Mouse (Mus musculus) midbrain, postnatal 0 days (tissue): ENCODE measurements around the gene AU040320. TPM values are rescaled to one million over a fixed set of nuclear protein-coding genes. Genes with fewer than 3 reads are reported as not detected.

Experiments used
- ATAC-seq: fragments of 200-750 bp; cut with Nextera tagmentation; 2 replicates; pipeline ENCODE4 v1.8.0; 2017; ENCODE audit warnings: moderate number of reproducible peaks, mild to moderate bottlenecking, moderate TSS enrichment, moderate library complexity; ENCODE audit not compliant: low FRiP score
- DNase-seq: peaks from one replicate; pipeline ENCODE4 v3.0.0-alpha.2; 2015; ENCODE audit warnings: low spot score
- H3K27ac ChIP-seq: fragments of 300-500 bp; sonication (generic); 2 replicates; pipeline ENCODE4 v1.5.1; 2014; ENCODE audit warnings: low read depth, mild to moderate bottlenecking, low read length, mixed read lengths
- H3K27me3 ChIP-seq: fragments of 300-500 bp; sonication (generic); 2 replicates; pipeline ENCODE4 v1.6.1; 2014; ENCODE audit warnings: low read length, control low read depth, mixed read lengths; ENCODE audit not compliant: insufficient read depth
- H3K36me3 ChIP-seq: fragments of 300-500 bp; sonication (generic); 2 replicates; pipeline ENCODE4 v1.6.1; 2014; ENCODE audit warnings: low read length, control low read depth, mixed read lengths; ENCODE audit not compliant: insufficient read depth
- H3K4me1 ChIP-seq: fragments of 300-500 bp; sonication (generic); 2 replicates; pipeline ENCODE4 v1.6.1; 2014; ENCODE audit warnings: mild to moderate bottlenecking, control low read depth, antibody characterized with exemption, low read length, mixed read lengths; ENCODE audit not compliant: insufficient read depth
- H3K4me2 ChIP-seq: fragments of 300-500 bp; sonication (generic); 2 replicates; pipeline ENCODE4 v1.6.1; 2014; ENCODE audit warnings: low read depth, mild to moderate bottlenecking, low read length, mixed read lengths; ENCODE audit not compliant: poor library complexity, severe bottlenecking
- H3K4me3 ChIP-seq: fragments of 300-500 bp; sonication (generic); 2 replicates; pipeline ENCODE4 v1.5.1; 2014; ENCODE audit warnings: low read depth, mild to moderate bottlenecking, low read length, moderate library complexity
- H3K9ac ChIP-seq: fragments of 300-500 bp; sonication (generic); replicated peaks from 2 replicates; pipeline ENCODE4 v1.6.1; 2014; ENCODE audit warnings: mild to moderate bottlenecking, low read length, moderate library complexity, mixed read lengths; ENCODE audit not compliant: poor library complexity, severe bottlenecking
- H3K9me3 ChIP-seq: fragments of 300-500 bp; sonication (generic); 2 replicates; pipeline ENCODE4 v1.6.1; 2016; ENCODE audit warnings: low read length, control low read depth
- CTCF ChIP-seq: IDR thresholded peaks from 2 replicates; pipeline ENCODE4 v1.5.1; 2016; ENCODE audit warnings: antibody characterized with exemption, mild to moderate bottlenecking
- WGBS: fragments of 180-500 bp; shearing (Covaris S2); extraction: QIAGEN DNeasy Blood & Tissue Kit; methylation state at CpG from one replicate; pipeline ENCODE4 v1.1.7; 2014; 5-methylcytosine and 5-hydroxymethylcytosine counted together
- polyA plus RNA-seq: library from polyadenylated mRNA; unstranded; fragments of >200 nt; fragmentation: Nextera tagmentation; extraction: Ambion mirVana; gene quantifications from 2 replicates; pipeline ENCODE4 v1.2.1, GENCODE M21; 2015
- total RNA-seq: library from RNA; depleted of rRNA; stranded (reverse); fragments of >200 nt; gene quantifications from 2 replicates; pipeline ENCODE4 v1.2.3, GENCODE M21; 2014

AU040320 gene
- total and polyA plus RNA-seq, 2 experiments from 2014 or later, result 35.5 to 40.1 TPM

DNA sequence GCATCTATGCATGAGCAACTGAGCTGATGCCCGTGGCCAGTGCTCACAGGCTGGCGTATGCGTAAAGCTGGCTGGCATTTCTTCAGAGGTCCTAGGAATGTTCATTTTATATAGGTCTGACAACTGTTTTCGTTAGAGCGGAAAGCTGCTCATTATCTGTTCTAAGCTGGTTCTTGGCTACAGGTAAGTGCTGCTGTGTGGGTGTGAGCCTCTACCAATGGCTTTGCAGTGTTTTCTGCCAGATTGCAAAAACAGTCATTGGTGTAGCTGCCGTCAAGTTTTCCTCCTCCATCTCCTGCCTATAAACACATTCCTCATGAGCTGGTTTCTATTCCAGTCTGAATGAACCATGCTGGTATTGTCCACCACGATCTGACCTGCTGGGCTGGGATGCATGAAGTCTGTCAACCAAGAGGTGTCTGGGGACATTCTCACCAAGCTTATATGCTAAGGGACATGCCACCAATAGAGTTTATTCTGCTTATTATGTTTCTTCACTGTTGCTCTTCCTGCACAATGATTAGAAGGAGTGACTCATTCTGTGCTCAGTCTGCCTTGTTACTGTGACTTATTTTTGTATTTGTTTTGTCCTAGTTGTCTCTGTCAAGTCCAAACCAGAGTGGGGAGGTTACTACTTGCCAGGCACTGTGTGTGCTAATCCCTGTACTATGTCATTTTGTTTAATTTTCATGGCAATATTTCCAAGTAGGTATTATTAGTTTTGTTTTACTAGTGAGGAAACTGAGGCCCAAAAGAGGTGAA, 39.2 kb downstream of the AU040320 start:
- WGBS, result 92% methylated on average over 7 of the region's 7 CpGs

DNA sequence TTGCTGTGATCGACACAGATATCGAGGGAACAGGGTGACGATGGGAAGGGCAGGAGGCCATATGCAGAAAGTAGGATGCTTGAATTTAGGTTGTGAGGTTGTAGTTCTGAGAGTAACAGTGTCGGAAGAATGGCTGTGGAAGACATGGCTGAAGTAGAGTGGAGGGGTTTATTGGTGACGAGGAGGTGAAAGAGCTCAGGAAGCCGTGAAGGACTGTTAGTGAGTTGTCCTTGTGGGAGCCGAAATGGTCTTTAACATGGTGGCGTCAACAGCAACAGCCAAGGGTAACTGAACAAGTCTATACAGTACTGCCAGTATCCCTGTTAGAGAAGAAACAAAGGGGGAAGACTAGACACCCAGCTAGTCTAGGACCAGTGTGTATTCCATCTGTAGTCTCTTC, 48.8 kb downstream of the AU040320 start:
- Histone ChIP-seq H3K4me1 (peaks cover 7% of the 10 kb centered on the region; the same call in 1 of the 2 replicates), H3K27ac (no peak overlapping the region), H3K27me3 (no peaks in the 10 kb centered on the region), H3K36me3 (no peaks in the 10 kb centered on the region; the same call in 1 of the 2 replicates), H3K9me3 (no peaks in the 10 kb centered on the region), H3K4me2 (no peak overlapping the region), H3K4me3 (no peak overlapping the region), H3K9ac (no peak overlapping the region)
- DNase-seq (no peak), ATAC-seq (no peak)
- 98% methylated on average over 8 of the region's 8 CpGs for WGBS
- no peak for TF ChIP-seq CTCF

More for the DNA sequence above, 39.2 kb downstream of the AU040320 start:
- ATAC-seq (no peak), DNase-seq (no peak)
- Histone ChIP-seq H3K27ac (no peak overlapping the region), H3K4me2 (no peak overlapping the region), H3K36me3 (peaks cover 19% of the 10 kb centered on the region), H3K27me3 (no peaks in the 10 kb centered on the region), H3K9ac (no peak overlapping the region), H3K4me3 (no peak overlapping the region), H3K4me1 (no peaks in the 10 kb centered on the region), H3K9me3 (no peaks in the 10 kb centered on the region)
- TF ChIP-seq CTCF, result no peak

DNA sequence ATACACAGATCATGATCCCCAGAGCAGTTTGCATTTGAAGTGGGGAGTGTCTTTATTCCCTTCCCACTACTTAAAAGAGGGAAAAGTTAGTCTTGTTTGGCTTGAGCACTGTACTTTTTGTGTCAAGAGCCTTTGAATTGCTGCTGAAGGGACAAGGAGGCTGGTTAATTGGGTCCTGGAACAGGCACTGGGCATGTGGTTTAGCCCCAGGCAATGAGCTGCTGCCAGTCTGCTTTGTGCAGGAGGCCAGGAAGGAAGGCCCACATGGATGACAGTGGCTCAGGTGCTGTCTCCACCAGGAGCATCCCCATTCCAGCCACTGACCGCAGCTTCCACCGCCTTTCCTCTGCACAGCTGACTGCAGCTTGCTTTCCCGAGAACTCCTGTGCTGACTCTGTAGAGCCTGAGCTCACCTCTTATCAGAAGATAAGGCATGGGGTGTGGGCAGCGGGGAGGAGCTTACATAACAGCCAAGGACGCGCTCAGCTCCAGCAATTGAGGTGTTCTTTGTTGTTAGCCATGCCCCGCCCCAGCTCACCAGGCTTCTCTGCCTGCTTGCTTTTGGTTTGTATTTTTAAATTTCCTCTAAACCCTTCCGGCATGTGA, 50.0 kb downstream of the AU040320 start:
- peaks cover 7% of the 10 kb centered on the region; the same call in 1 of the 2 replicates for H3K4me1 ChIP-seq
- TF ChIP-seq CTCF, result no peak
- H3K4me2 ChIP-seq, result no peak overlapping the region
- no peak for ATAC-seq
- H3K36me3 ChIP-seq, result no peaks in the 10 kb centered on the region; the same call in 1 of the 2 replicates
- no peaks in the 10 kb centered on the region for H3K27me3 ChIP-seq
- H3K27ac ChIP-seq, result no peak overlapping the region
- no peak for DNase-seq
- H3K9me3 ChIP-seq, result no peaks in the 10 kb centered on the region
- no peak overlapping the region for H3K9ac ChIP-seq
- 40% methylated on average over 8 of the region's 8 CpGs for WGBS
- no peak overlapping the region for H3K4me3 ChIP-seq

DNA sequence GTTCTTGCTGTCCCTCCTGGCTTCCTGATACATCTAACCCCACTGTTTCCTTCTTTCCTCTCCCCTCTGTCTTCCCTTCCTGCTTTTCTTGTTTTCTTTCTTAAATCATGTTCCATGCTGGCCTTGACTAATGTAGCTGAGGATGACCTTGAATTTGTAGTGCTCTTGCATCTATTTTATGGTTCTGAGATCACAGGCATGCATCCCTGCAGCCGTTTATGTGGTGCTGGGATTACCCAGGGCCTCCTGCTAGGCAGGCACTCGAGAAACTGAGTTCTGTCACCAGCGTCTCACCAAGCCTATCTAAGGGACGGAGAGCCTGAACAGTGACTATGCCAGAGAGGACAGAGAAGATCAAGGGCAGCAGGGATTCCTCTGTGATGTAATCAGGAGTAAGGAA, 52.4 kb downstream of the AU040320 start:
- no peak overlapping the region for H3K27ac ChIP-seq
- ATAC-seq (no peak), DNase-seq (no peak)
- H3K4me1 ChIP-seq, result peaks cover 7% of the 10 kb centered on the region; the same call in 1 of the 2 replicates
- 56% methylated on average over 4 of the region's 4 CpGs for WGBS
- H3K4me3 ChIP-seq, result no peak overlapping the region
- H3K36me3 ChIP-seq, result no peaks in the 10 kb centered on the region; the same call in 1 of the 2 replicates
- no peaks in the 10 kb centered on the region for H3K9me3 ChIP-seq
- no peak for TF ChIP-seq CTCF
- no peak overlapping the region for H3K9ac ChIP-seq
- no peaks in the 10 kb centered on the region for H3K27me3 ChIP-seq
- H3K4me2 ChIP-seq, result no peak overlapping the region

DNA sequence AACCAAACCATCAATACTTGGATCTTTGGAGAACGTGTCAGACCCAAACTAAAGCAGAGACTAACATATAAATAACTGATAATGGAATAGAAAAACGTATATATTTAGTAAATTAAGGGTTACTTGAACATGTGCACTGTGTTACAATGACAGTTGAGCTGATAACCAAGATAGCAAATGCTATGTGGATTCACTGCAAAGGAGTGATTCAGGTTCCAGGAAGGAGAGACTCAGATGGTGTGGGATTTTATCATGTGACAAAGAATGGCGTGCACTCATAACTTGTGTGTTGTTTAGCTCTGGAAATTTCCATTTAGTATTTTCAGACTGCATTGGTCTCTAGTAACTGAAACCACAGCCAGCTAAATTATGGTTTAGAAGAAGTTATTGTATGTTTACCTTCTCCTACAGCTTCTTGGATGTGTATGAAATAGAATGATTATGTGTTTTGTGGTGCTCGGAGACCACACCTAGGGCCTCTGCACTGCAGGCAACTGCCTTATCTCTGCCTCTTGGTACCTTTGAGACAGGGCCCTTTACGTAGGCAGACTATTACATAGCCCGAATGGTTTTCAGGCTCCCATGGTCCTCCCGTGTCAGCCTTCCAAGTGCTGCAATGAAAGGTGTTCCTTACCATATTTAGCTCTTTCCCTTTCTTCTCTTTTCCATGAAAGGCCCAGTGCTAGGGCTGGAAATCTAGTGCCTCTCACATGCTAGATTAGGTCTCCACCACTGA, 53.5 kb downstream of the AU040320 start:
- Histone ChIP-seq H3K9ac (no peak overlapping the region), H3K27ac (no peak overlapping the region), H3K4me3 (no peak overlapping the region), H3K36me3 (no peaks in the 10 kb centered on the region; the same call in 1 of the 2 replicates), H3K4me2 (no peak overlapping the region), H3K27me3 (no peaks in the 10 kb centered on the region), H3K4me1 (peaks cover 7% of the 10 kb centered on the region; the same call in 1 of the 2 replicates), H3K9me3 (no peaks in the 10 kb centered on the region)
- WGBS, result 93% methylated on average over 7 of the region's 7 CpGs
- TF ChIP-seq CTCF, result no peak
- no peak for ATAC-seq
- DNase-seq, result no peak
